Mouse (Mus musculus) G1E (cell line): ENCODE measurements around the gene Wdr25. TPM values are rescaled to one million over a fixed set of nuclear protein-coding genes. Genes with fewer than 3 reads are reported as not detected.

Experiments used
- ATAC-seq: 2 replicates; pipeline ENCODE4 v1.8.0; 2016; ENCODE audit warnings: mild to moderate bottlenecking; ENCODE audit not compliant: insufficient number of reproducible peaks, poor library complexity, low FRiP score, severe bottlenecking; ENCODE audit errors: extremely low read depth
- DNase-seq: peaks from one replicate; pipeline ENCODE4 v3.0.0; 2012; ENCODE audit warnings: low spot score
- H3K27me3 ChIP-seq: 2 replicates; pipeline ENCODE4 v1.6.1; 2012; ENCODE audit warnings: mild to moderate bottlenecking, low read length, inconsistent platforms; ENCODE audit not compliant: insufficient read depth
- H3K36me3 ChIP-seq: replicated peaks from 2 replicates; pipeline ENCODE3; 2012; ENCODE audit warnings: mild to moderate bottlenecking, inconsistent platforms
- H3K4me1 ChIP-seq: 2 replicates; pipeline ENCODE4 v1.6.1; 2012; ENCODE audit warnings: low read depth, low read length, inconsistent platforms, mixed read lengths; ENCODE audit not compliant: insufficient read depth
- H3K4me3 ChIP-seq: 2 replicates; pipeline ENCODE4 v1.5.1; 2012; ENCODE audit warnings: low read depth, mild to moderate bottlenecking, inconsistent platforms, low read length, moderate library complexity, mixed read lengths
- H3K9me3 ChIP-seq: replicated peaks from 2 replicates; pipeline ENCODE4 v1.6.1; 2012; ENCODE audit warnings: inconsistent platforms
- CTCF ChIP-seq: IDR thresholded peaks from 2 replicates; pipeline ENCODE4 v1.5.1; 2012; ENCODE audit warnings: low read depth, low read length, inconsistent platforms, mixed read lengths
- GATA1 ChIP-seq: IDR thresholded peaks from 2 replicates; pipeline ENCODE4 v1.6.1; 2012; ENCODE audit warnings: borderline replicate concordance, low read length, inconsistent platforms, mixed read lengths
- GATA2 ChIP-seq: IDR thresholded peaks from 2 replicates; pipeline ENCODE4 v1.6.1; 2012; ENCODE audit warnings: low read depth, low read length, inconsistent platforms, borderline replicate concordance
- POLR2AphosphoS5 ChIP-seq: IDR thresholded peaks from 2 replicates; pipeline ENCODE4 v1.6.1; 2012; ENCODE audit warnings: low read depth, low read length, inconsistent platforms; ENCODE audit not compliant: insufficient replicate concordance
- TAL1 ChIP-seq: conservative IDR thresholded peaks from 2 replicates; pipeline ENCODE4 v1.6.1; 2012; ENCODE audit warnings: low read depth, low read length, inconsistent platforms, mixed read lengths
- polyA plus RNA-seq: library from polyadenylated mRNA; stranded (reverse); fragments of >175 nt; gene quantifications from 2 replicates; pipeline ENCODE4 v1.2.3, GENCODE M21; 2012
- total RNA-seq, 2 experiments: library from RNA; stranded (forward) in 1 of 2; stranded (reverse) in 1 of 2; fragments of 200-1000 nt in 1 of 2; fragments of >200 nt in 1 of 2; fragmentation: Nextera tagmentation in 1 of 2; gene quantifications; 2 replicates each; pipeline ENCODE4 v1.2.3; 2014 to 2017

Wdr25 gene
- total and polyA plus RNA-seq, 3 experiments = 7.0 to 10.1 (median 7.9) TPM

- no peaks in the 10 kb centered on the region for H3K27me3 ChIP-seq
- DNase-seq (no peak), ATAC-seq (no peak)
- no peaks in the 10 kb centered on the region for H3K4me1 ChIP-seq
- no peaks in the 10 kb centered on the region for H3K9me3 ChIP-seq
- H3K36me3 ChIP-seq = peaks cover 11% of the 10 kb centered on the region
- no peak overlapping the region for H3K4me3 ChIP-seq
- TF ChIP-seq GATA2 (no peak), CTCF (no peak), TAL1 (no peak), GATA1 (no peak), POLR2AphosphoS5 (no peak)
Measured at GRCm38 (mm10) chr12:108931341-108932053, 38.1 kb downstream of the Wdr25 start.

DNA sequence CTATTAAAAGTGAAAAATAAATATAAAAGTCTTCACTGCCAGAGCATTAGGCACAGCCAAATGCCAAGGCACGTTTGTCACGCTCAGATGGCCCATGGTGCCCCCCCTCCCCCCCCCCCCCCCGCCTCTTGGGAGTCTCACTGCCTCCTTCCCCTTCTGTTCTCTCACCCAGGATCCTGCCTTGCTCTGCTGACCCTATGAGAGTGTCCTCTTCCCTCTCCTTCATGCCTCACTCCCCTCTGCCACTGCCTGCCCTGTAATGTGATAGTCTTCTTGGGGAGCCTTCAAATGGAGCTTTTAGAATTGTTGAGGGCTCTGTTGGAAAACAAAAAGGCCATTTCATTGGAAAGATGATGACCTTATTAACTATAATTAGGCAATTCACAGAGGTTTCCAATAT, 38.7 kb downstream of the Wdr25 start:
- Histone ChIP-seq H3K27me3 (no peaks in the 10 kb centered on the region), H3K4me3 (no peak overlapping the region), H3K4me1 (no peaks in the 10 kb centered on the region), H3K36me3 (peaks cover 11% of the 10 kb centered on the region), H3K9me3 (no peaks in the 10 kb centered on the region)
- TF ChIP-seq GATA2 (no peak), TAL1 (no peak), CTCF (no peak), POLR2AphosphoS5 (no peak), GATA1 (no peak)
- no peak for ATAC-seq
- DNase-seq = no peak

GRCm38 (mm10) chr12:108934231-108934630, 40.8 kb downstream of the Wdr25 start:
- Histone ChIP-seq H3K9me3 (no peaks in the 10 kb centered on the region), H3K27me3 (no peaks in the 10 kb centered on the region), H3K36me3 (peaks cover 19% of the 10 kb centered on the region), H3K4me1 (no peaks in the 10 kb centered on the region), H3K4me3 (no peak overlapping the region)
- ATAC-seq (no peak), DNase-seq (no peak)
- no peak for TF ChIP-seq GATA1
- no peak for TF ChIP-seq CTCF
- no peak for TF ChIP-seq GATA2
- TF ChIP-seq TAL1 = no peak

DNA sequence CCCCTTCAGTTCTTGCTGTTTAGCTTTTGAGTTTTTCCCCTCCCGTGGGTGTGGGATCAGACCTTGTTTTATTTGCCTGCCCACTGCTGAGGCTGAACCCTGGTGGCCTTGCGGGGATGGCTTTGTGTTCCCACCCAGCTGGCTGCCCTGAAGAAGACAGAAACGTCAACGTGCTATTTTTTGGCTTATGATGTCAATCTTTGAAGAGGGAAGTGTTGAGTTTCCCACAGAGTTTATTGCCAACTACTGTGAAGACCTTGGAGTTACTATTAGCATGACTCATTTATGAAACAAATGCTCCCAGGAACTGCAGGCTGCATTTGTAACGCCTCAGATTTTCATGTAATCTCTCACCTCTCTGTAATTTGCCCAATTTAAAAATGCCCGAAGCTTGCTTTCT, 43.4 kb downstream of the Wdr25 start:
- no peaks in the 10 kb centered on the region for H3K4me1 ChIP-seq
- H3K9me3 ChIP-seq = no peaks in the 10 kb centered on the region
- H3K4me3 ChIP-seq = no peak overlapping the region
- no peaks in the 10 kb centered on the region for H3K27me3 ChIP-seq
- TF ChIP-seq CTCF (no peak), GATA1 (no peak), GATA2 (no peak), POLR2AphosphoS5 (no peak), TAL1 (no peak)
- ATAC-seq (no peak), DNase-seq (no peak)
- H3K36me3 ChIP-seq = peaks cover 22% of the 10 kb centered on the region

- ATAC-seq (no peak), DNase-seq (no peak)
- Histone ChIP-seq H3K4me3 (no peak overlapping the region), H3K4me1 (no peaks in the 10 kb centered on the region), H3K36me3 (peaks cover 24% of the 10 kb centered on the region), H3K9me3 (no peaks in the 10 kb centered on the region), H3K27me3 (no peaks in the 10 kb centered on the region)
- TF ChIP-seq TAL1 = no peak
Measured at GRCm38 (mm10) chr12:108937506-108937905, 44.1 kb downstream of the Wdr25 start.

GRCm38 (mm10) chr12:108938844-108939243, 45.4 kb downstream of the Wdr25 start:
- Histone ChIP-seq H3K4me1 (no peaks in the 10 kb centered on the region), H3K36me3 (peaks cover 27% of the 10 kb centered on the region), H3K9me3 (no peaks in the 10 kb centered on the region), H3K27me3 (no peaks in the 10 kb centered on the region), H3K4me3 (no peak overlapping the region)
- ATAC-seq (no peak), DNase-seq (no peak)
- TF ChIP-seq CTCF = no peak
- TF ChIP-seq GATA2 = no peak
- no peak for TF ChIP-seq POLR2AphosphoS5
- no peak for TF ChIP-seq GATA1
- TF ChIP-seq TAL1 = no peak

DNA sequence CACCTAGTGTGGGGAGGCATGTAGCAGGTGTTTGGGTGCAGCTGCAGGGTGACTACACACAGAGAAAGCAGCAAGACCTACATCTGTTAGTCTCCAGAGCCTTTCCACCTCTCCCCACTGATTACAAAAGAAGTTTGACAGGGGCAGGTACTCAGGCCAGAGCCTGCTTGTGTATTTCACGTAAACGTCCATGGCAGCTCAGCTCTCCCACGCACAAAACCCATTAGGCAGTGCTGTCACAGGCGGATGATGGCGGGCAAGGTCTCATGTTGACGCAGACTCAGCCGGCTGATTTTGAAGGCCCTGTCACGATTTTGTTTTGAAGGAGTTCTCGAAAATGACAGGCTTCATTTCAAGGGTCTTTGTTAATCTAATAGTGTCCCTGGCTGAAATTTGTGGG, 45.9 kb downstream of the Wdr25 start:
- DNase-seq (no peak), ATAC-seq (no peak)
- no peak for TF ChIP-seq CTCF
- no peak for TF ChIP-seq POLR2AphosphoS5
- peaks cover 29% of the 10 kb centered on the region for H3K36me3 ChIP-seq
- H3K4me3 ChIP-seq = no peak overlapping the region
- H3K4me1 ChIP-seq = no peaks in the 10 kb centered on the region
- H3K27me3 ChIP-seq = no peaks in the 10 kb centered on the region
- H3K9me3 ChIP-seq = no peaks in the 10 kb centered on the region
